ENCODE assay signal across 25 mouse cellular contexts in the genomic region with DNA sequence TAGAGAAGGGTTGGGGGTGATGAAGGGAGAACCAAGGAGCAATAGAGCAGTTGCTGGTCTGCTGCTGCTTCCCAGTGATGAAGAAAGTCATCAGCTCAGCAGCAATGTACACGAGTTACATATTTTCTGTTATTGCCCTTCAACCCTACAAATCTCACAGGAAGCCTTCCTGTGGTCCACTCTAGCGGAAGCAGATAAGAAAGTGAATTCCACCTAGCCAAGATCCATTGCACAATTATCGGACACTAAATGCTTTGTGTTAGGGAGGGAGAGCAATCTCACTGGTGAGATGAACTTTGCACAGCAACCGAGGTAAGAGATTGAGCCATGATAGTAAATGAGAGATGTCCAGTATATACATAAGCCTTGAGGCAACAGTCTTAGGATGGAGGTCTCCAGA.
"Had no signal": no experiment of that assay in that cellular context is flagged by ENCODE, and none has a peak within 500 bp of the region (broad histone marks: within the 10 kb centered on the region; RNA-seq: fewer than 3 reads in every experiment).

No protein-coding gene starts in this region.

- H3K27ac ChIP-seq: heart, adult 2 months; heart, embryonic 13.5 days; heart, embryonic 15.5 days; hindbrain, embryonic 10.5 days; hindbrain, embryonic 12.5 days; hindbrain, embryonic 15.5 days; hindbrain, postnatal 0 days; layer of hippocampus, adult 2 months; left cerebral cortex, adult 2 months; limb, embryonic 10.5 days; limb, embryonic 12.5 days; liver, embryonic 13.5 days; liver, embryonic 15.5 days had no signal

- DNase-seq: gastrocnemius, postnatal 14 days; gastrocnemius, postnatal 36 days; heart, adult 11 months; heart, adult 2 months; heart, postnatal 4 days; kidney, adult 18-20 months; kidney, adult 8-10 months; kidney, postnatal 10 days; kidney, postnatal 25 days; kidney, postnatal 4 days; liver; liver, embryonic 13.5 days had no signal

- ATAC-seq: hindbrain, postnatal 0 days had no signal

- H3K9me3 ChIP-seq: heart, embryonic 13.5 days; heart, embryonic 15.5 days; hindbrain, embryonic 10.5 days; hindbrain, embryonic 12.5 days; hindbrain, embryonic 15.5 days; limb, embryonic 10.5 days; limb, embryonic 12.5 days; liver, embryonic 13.5 days; liver, embryonic 15.5 days had no signal

- H3K4me1 ChIP-seq: hindbrain, embryonic 10.5 days; hindbrain, embryonic 12.5 days; hindbrain, embryonic 15.5 days; limb, embryonic 10.5 days had no signal

- H3K4me2 ChIP-seq: heart, embryonic 11.5 days; heart, embryonic 13.5 days; heart, embryonic 15.5 days; hindbrain, embryonic 12.5 days; hindbrain, embryonic 15.5 days; limb, embryonic 12.5 days; liver, embryonic 11.5 days; liver, embryonic 13.5 days; liver, embryonic 15.5 days had no signal

- H3K4me3 ChIP-seq: heart, adult 2 months; heart, embryonic 13.5 days; heart, embryonic 15.5 days; hindbrain, embryonic 10.5 days; hindbrain, embryonic 12.5 days; hindbrain, embryonic 15.5 days; layer of hippocampus, adult 2 months; left cerebral cortex, adult 2 months; limb, embryonic 10.5 days; limb, embryonic 12.5 days; liver, embryonic 13.5 days; liver, embryonic 15.5 days had no signal

- H3K27me3 ChIP-seq: heart, embryonic 13.5 days; heart, embryonic 15.5 days; hindbrain, embryonic 12.5 days; hindbrain, embryonic 15.5 days; limb, embryonic 12.5 days; liver, embryonic 15.5 days had no signal

- H3K9ac ChIP-seq: heart, embryonic 13.5 days; heart, embryonic 15.5 days; hindbrain, embryonic 12.5 days; hindbrain, embryonic 15.5 days; limb, embryonic 12.5 days; liver, embryonic 13.5 days; liver, embryonic 15.5 days had no signal

- H3K36me3 ChIP-seq: heart, embryonic 13.5 days; heart, embryonic 15.5 days; hindbrain, embryonic 10.5 days; hindbrain, embryonic 12.5 days; hindbrain, embryonic 15.5 days; limb, embryonic 10.5 days; limb, embryonic 12.5 days; liver, embryonic 13.5 days; liver, embryonic 15.5 days had no signal
